Mouse (Mus musculus) liver, adult (tissue): Measurements from ENCODE around the gene Trmt1.
A peak's percentile ranks its signal among the peaks of the same experiment; 100 is the strongest.

Experiments used
- GATA4 ChIP-seq: IDR thresholded peaks from 2 replicates; pipeline ENCODE4 v1.6.1; 2014; ENCODE audit warnings: mild to moderate bottlenecking, low read length; ENCODE audit not compliant: insufficient replicate concordance

Gene Trmt1

GRCm38 (mm10) chr8:84740895-84741843, 55.1 kb downstream of the Trmt1 start:
- TF ChIP-seq GATA4, result no peak

- TF ChIP-seq GATA4, result no peak
Observed at GRCm38 (mm10) chr8:84742171-84743053, 56.3 kb downstream of the Trmt1 start.

GRCm38 (mm10) chr8:84743054-84743415, 56.9 kb downstream of the Trmt1 start:
- no peak for TF ChIP-seq GATA4

GRCm38 (mm10) chr8:84743517-84744420, 57.7 kb downstream of the Trmt1 start:
- TF ChIP-seq GATA4, result no peak

DNA sequence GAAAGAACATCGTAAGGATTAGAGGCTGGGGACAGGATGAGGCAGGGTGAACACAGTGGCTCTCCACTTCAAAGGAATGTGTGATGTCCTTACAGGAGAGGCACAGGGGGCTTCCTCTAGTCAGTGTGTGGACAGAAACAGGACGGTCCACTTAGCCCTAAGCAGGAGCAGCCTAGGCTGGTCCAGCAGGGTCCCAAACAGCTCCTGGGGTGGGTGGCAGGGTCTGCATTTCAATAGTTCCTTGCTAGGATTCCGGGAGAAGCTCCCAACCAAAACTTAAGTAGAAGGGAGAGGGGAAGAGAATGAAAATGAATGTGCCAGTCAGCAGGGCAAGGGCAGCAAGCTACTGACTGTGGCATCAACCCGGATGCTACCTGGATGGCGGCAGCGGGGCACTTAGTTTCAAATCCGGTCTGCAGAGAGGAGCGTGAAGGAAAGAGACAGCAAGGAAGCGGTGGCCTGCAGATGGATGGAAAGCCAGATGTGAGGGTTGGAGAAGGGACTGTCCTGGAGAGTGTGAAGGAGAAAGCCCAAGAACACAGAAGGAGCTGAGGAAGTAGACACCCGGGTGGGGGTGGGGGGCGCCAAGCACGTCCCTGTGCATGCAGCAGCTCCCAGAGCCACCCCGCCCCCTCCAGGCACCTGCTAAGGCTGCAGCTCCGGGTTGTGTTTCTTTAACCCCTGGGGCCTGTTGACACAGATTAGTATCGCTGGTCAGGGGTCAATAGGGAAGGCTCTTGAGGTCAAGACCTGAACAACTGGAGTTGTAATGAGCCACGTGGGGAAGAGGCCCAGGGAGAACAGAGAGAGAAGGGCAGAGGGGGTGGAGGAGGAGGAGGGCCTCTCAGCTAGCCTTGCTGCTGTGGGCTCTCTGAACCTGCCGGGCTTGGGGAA, 59.2 kb downstream of the Trmt1 start:
- peak; percentile 57; the same call in 1 of the 2 replicates for TF ChIP-seq GATA4
